Mouse (Mus musculus) limb, embryonic 14.5 days (tissue): ENCODE data around the gene Gm1123. TPM values are rescaled to one million over a fixed set of nuclear protein-coding genes. Genes with fewer than 3 reads are reported as not detected.

Experiments used
- ATAC-seq: fragments of 200-750 bp; cut with Nextera tagmentation; 2 replicates; pipeline ENCODE4 v1.8.0; 2017; ENCODE audit warnings: low read depth, moderate number of reproducible peaks, moderate TSS enrichment; ENCODE audit not compliant: low FRiP score
- DNase-seq: peaks from one replicate; pipeline ENCODE4 v3.0.0-alpha.2; 2015; ENCODE audit warnings: low spot score
- H3K27ac ChIP-seq: fragments of 300-500 bp; sonication (generic); replicated peaks from 2 replicates; pipeline ENCODE4 v1.5.1; 2014; ENCODE audit warnings: low read depth, mild to moderate bottlenecking, low read length, moderate library complexity, mixed read lengths
- H3K27me3 ChIP-seq: fragments of 300-500 bp; sonication (generic); 2 replicates; pipeline ENCODE4 v1.6.1; 2014; ENCODE audit warnings: low read length, mixed read lengths; ENCODE audit not compliant: control insufficient read depth, insufficient read depth
- H3K36me3 ChIP-seq: fragments of 300-500 bp; sonication (generic); 2 replicates; pipeline ENCODE4 v1.6.1; 2014; ENCODE audit warnings: mild to moderate bottlenecking, low read length, moderate library complexity, mixed read lengths; ENCODE audit not compliant: control insufficient read depth, insufficient read depth
- H3K4me1 ChIP-seq: fragments of 300-500 bp; sonication (generic); 2 replicates; pipeline ENCODE4 v1.6.1; 2014; ENCODE audit warnings: antibody characterized with exemption, low read length, mixed read lengths; ENCODE audit not compliant: control insufficient read depth, insufficient read depth
- H3K4me2 ChIP-seq: fragments of 300-500 bp; sonication (generic); replicated peaks from 2 replicates; pipeline ENCODE4 v1.6.1; 2014; ENCODE audit warnings: low read depth, mild to moderate bottlenecking, low read length, moderate library complexity; ENCODE audit not compliant: severe bottlenecking
- H3K4me3 ChIP-seq: fragments of 300-500 bp; sonication (generic); replicated peaks from 2 replicates; pipeline ENCODE4 v1.5.1; 2014; ENCODE audit warnings: low read length
- H3K9ac ChIP-seq: fragments of 300-500 bp; sonication (generic); 2 replicates; pipeline ENCODE4 v1.6.1; 2014; ENCODE audit warnings: mild to moderate bottlenecking, low read depth, low read length, moderate library complexity; ENCODE audit not compliant: severe bottlenecking
- H3K9me3 ChIP-seq: fragments of 300-500 bp; sonication (generic); 2 replicates; pipeline ENCODE4 v1.6.1; 2016; ENCODE audit warnings: low read length; ENCODE audit not compliant: control insufficient read depth
- POLR2A ChIP-seq: fragments of 200-500 bp; IDR thresholded peaks from 2 replicates; pipeline ENCODE4 v1.8.0; 2012; ENCODE audit warnings: inconsistent platforms, mild to moderate bottlenecking, moderate library complexity, borderline replicate concordance; ENCODE audit not compliant: insufficient read depth, insufficient read length; ENCODE audit errors: extremely low read depth
- WGBS: fragments of 180-500 bp; shearing (Covaris S2); extraction: QIAGEN DNeasy Blood & Tissue Kit; methylation state at CpG from one replicate; pipeline ENCODE4 v1.1.7; 2014; 5-methylcytosine and 5-hydroxymethylcytosine counted together
- polyA plus RNA-seq, 2 experiments: library from polyadenylated mRNA; depleted of rRNA in 1 of 2; stranded (reverse) in 1 of 2; unstranded in 1 of 2; fragments of >200 nt; fragmentation: Nextera tagmentation in 1 of 2; extraction: Ambion mirVana in 1 of 2; gene quantifications; 2 replicates each; pipeline versions ENCODE4 v1.2.1 to v1.2.3; 2012 to 2014

Gm1123 gene
- polyA plus RNA-seq, 2 experiments: 0.08 TPM; not detected in 1

DNA sequence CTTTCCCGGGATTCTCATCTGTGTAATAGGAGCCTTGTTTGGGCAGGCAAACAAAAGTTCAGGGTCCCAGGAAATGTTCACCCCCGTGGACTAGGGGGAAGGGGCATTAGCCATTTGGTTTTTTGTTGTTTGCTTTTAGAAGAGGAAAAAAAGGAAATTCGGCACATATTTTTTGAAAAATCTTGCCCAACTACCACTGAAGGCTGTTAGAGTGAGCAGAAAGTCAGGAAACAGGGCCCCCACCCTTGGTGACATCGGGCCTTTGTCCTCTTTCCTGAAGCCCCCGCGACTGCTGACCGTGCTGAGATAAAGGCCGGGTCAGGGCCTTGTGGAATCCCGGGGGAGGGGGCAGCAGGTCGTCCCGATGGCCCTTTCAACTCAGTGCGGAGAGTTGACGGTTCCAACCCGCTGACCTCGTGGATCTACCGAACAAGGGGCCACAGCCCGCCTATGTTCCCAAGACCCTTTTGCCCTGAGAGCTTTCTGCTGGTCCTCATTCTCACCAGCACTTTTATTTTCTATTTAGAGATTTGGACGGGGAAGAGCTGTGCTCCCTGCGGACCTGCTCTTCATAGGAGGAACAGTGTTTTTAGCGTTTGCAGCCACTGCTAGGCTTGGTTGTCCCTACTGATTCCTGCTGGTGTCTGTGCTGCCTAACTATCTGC lies 72.9 kb downstream of the Gm1123 start:
- DNase-seq (no peak), ATAC-seq (no peak)
- no peak overlapping the region for H3K4me2 ChIP-seq
- no peak overlapping the region for H3K27ac ChIP-seq
- no peaks in the 10 kb centered on the region for H3K36me3 ChIP-seq
- H3K9me3 ChIP-seq: no peaks in the 10 kb centered on the region
- WGBS: 1% methylated on average over 20 of the region's 20 CpGs
- H3K4me1 ChIP-seq: no peaks in the 10 kb centered on the region
- H3K4me3 ChIP-seq: no peak overlapping the region
- no peak for TF ChIP-seq POLR2A
- H3K9ac ChIP-seq: no peak overlapping the region
- peaks cover 87% of the 10 kb centered on the region for H3K27me3 ChIP-seq

DNA sequence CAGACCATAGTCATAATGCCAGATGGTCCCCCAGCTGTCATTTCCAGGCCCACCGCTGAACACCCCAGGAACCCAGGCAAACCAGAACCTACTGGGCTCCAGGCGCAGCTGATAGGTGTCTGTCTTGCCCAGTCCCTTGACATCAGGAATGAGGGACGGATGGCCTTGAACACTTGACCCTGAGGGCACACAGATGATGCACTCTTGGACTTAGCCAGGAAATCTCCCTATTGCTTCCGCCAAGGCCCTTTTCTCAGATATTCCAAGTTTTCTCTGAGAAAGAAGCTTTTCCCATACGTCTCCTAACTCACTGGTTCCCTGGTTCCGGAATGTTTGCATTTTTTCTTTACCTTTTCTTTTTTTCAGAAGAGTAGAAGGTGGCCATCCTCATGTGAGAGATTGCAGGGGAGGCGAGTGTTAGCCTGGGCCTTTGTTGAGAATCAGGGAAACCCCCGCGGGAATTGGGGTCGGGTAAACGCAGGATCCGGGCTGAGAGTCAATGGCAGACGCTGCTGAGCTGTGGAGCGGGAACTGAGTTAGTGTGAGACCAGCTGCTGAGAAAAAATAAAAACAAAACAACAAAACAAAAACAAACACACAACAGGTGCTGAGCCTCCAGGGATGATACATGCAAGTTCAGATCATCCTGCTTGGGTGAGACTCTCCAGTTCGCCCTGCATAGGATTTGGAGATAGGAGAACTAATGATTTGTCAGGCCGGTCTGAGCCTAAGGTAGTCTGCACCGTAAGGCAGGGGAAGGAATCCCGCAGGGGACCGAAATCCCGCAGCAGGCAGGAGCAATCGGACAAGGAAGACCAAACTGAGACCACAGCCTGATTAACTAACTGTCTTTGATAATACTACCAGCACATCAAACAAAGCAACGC lies 73.7 kb downstream of the Gm1123 start:
- ATAC-seq (no peak), DNase-seq (no peak)
- Histone ChIP-seq H3K9ac (no peak overlapping the region), H3K4me2 (no peak overlapping the region), H3K27ac (no peak overlapping the region), H3K4me1 (no peaks in the 10 kb centered on the region), H3K27me3 (peaks cover 87% of the 10 kb centered on the region), H3K4me3 (no peak overlapping the region), H3K36me3 (no peaks in the 10 kb centered on the region), H3K9me3 (no peaks in the 10 kb centered on the region)
- 5% methylated on average over 22 of the region's 22 CpGs for whole genome bisulfite sequencing
- no peak for TF ChIP-seq POLR2A

DNA sequence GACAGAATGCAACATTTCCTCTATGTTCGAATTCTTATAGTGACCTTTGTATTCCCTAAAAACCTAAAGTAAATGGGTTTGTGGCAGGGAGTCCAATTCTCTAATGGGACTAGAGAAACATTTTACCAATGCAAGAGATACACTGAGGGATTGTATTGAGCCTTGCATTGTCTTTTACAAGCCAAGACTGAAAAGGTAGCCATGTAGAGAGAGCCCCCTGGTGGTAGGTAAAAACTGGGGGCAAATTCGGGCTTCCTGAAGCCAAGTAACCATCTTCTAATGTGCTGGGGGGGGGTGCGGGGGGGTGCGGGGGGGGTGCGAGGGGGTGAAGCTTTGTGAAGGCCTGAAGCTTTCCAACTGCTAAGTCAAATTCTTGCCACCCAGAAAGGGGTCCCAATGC lies 75.2 kb downstream of the Gm1123 start:
- peaks cover 12% of the 10 kb centered on the region; the same call in 1 of the 2 replicates for H3K4me1 ChIP-seq
- no peaks in the 10 kb centered on the region for H3K36me3 ChIP-seq
- H3K27ac ChIP-seq: no peak overlapping the region
- no peaks in the 10 kb centered on the region for H3K9me3 ChIP-seq
- 37% methylated on average over 2 of the region's 5 CpGs for WGBS
- TF ChIP-seq POLR2A: no peak
- H3K9ac ChIP-seq: no peak overlapping the region
- ATAC-seq (no peak), DNase-seq (no peak)
- no peak overlapping the region for H3K4me2 ChIP-seq
- H3K27me3 ChIP-seq: peaks cover 96% of the 10 kb centered on the region
- no peak overlapping the region for H3K4me3 ChIP-seq

DNA sequence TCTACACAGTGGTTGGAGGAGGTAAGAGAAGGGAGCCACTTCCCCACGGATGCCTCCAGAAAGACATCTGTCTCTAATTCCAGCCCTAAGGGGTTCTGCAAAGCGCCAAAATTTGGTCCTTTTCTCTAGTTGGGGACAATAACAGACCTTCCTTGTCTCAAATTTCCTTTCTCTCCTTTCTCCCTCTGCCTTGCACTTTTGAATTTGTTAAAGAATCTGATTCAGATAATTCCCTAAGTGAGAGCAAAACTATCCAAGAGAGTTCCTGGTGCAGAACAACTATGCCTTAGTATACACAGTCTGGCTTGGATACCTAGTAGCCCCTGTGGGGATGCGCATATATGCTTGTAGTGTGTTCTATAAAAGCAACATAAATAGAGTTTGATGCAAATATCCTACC lies 75.7 kb downstream of the Gm1123 start:
- no peak for ATAC-seq

DNA sequence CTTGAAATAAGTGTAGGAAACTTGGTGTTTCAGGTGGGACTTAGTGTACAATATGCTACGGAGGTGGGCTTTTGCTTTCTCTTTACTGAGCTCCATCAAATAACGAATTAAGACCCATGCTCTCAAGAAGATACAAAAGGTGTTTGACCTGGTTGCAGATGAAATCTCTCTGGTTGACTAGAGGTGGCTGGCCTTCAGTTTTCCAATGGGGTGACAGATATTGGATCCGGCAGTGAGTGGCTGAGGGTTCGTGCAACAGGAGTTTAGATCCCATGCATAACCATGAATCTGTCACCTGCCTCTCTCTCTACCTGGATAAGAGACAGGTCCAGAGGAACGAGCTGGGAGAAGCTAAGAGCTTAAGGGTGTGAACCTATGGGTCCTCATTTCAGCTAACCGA lies 76.9 kb downstream of the Gm1123 start:
- H3K4me2 ChIP-seq: no peak overlapping the region
- peaks cover 96% of the 10 kb centered on the region for H3K27me3 ChIP-seq
- TF ChIP-seq POLR2A: no peak
- 4% methylated on average over 6 of the region's 6 CpGs for WGBS
- H3K9ac ChIP-seq: no peak overlapping the region
- ATAC-seq: no peak
- no peak overlapping the region for H3K27ac ChIP-seq
- no peak overlapping the region for H3K4me3 ChIP-seq
- DNase-seq: no peak
- no peaks in the 10 kb centered on the region for H3K36me3 ChIP-seq
- peaks cover 14% of the 10 kb centered on the region for H3K4me1 ChIP-seq
- no peaks in the 10 kb centered on the region for H3K9me3 ChIP-seq

More for the DNA sequence above, 75.7 kb downstream of the Gm1123 start:
- Histone ChIP-seq H3K4me2 (no peak overlapping the region), H3K36me3 (no peaks in the 10 kb centered on the region), H3K27ac (no peak overlapping the region), H3K4me1 (peaks cover 12% of the 10 kb centered on the region; the same call in 1 of the 2 replicates), H3K9ac (no peak overlapping the region), H3K27me3 (peaks cover 93% of the 10 kb centered on the region), H3K9me3 (no peaks in the 10 kb centered on the region), H3K4me3 (no peak overlapping the region)
- no peak for DNase-seq
- 26% methylated on average over 3 of the region's 3 CpGs for WGBS
- no peak for TF ChIP-seq POLR2A
